Mouse (Mus musculus): Measurements from ENCODE around the gene Mtfp1.
A peak's percentile ranks its signal among the peaks of the same experiment; 100 is the strongest.

Gene Mtfp1

GRCm38 (mm10) chr11:4083316-4084078 lies 11.7 kb downstream of the Mtfp1 start:
- peak; percentile 37 to 91 for DNase-seq (ENCODE audit: inconsistent age in 2 of 2, low spot score in 1 of 2)

DNA sequence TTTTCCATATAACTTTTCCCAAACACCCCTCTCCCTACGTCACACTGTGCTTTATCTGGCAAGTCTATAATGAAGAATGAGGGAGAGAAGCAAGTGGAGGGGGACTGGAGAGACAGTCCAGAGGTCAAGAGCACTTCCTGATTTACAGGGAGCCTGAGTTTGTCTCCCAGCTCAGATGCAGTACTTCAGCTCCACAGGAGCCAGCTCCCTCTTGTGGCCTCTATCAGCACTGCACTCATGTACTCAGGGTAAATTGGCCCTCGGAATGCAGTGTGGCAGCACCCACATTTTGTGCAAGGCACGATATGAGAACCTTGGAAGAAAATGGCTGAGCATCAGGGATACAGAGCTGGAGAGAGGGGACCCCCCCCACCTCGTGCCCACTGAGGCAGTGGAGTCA lies 15.0 kb downstream of the Mtfp1 start:
- DNase-seq (ENCODE audit: inconsistent age in 2 of 2, low spot score in 1 of 2) = peak; percentile 35 to 83

- DNase-seq (ENCODE audit: inconsistent age in 2 of 2, low spot score in 1 of 2) = no peak
These were observed 16.8 kb downstream of the Mtfp1 start for GRCm38 (mm10) chr11:4078267-4078933.

DNA sequence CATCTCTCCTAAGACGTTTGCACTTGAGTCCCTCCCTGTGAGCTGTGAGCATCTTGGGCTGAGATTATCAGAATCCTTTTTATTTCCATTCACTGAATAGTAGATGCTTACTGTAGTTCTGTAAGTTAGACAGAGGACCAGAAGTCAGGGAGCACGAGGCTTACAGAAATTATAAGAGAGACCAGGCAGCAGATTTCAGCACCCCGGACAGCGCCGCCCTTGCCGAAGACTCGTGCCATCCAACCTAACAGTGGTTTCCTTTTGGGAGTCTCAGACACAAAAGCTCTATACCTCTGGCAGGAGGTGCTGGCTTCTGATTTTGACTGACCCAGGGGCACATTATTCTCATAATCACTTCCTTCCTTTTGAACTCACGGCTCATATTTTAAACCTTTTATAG lies 18.6 kb downstream of the Mtfp1 start:
- DNase-seq (ENCODE audit: inconsistent age in 2 of 2, low spot score in 1 of 2) = peak; percentile 32 to 76

DNA sequence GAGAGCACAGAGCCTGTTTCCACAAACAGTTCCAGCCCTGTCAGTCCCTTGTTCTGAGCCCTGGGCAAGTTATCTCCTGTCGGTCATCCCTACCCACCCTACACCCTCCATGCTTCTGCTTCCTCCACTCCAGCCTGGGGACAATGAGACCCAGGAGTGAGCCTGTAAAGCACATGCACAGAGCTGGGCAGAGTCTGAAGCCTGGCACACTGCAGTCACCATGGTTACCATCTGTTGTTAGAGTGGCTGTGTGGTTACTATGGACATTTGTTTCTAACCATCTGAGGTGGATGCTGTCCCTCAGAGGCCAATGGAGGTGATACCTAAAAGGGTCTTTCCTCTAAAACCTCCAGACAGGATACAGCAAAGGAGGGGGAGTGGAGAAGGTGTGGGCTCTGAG lies 25.6 kb downstream of the Mtfp1 start:
- no peak for DNase-seq (ENCODE audit: inconsistent age in 2 of 2, low spot score in 1 of 2)

- DNase-seq (ENCODE audit: inconsistent age in 2 of 2, low spot score in 1 of 2) = no peak
These were observed 30.6 kb downstream of the Mtfp1 start, which contains the start of gene Sec14l3 for GRCm38 (mm10) chr11:4064627-4065122. Sec14l3 (plus strand) TSS chr11:4064841.

- no peak for DNase-seq (ENCODE audit: inconsistent age in 2 of 2, low spot score in 1 of 2)
These were observed 32.3 kb downstream of the Mtfp1 start for GRCm38 (mm10) chr11:4062981-4063380.

DNA sequence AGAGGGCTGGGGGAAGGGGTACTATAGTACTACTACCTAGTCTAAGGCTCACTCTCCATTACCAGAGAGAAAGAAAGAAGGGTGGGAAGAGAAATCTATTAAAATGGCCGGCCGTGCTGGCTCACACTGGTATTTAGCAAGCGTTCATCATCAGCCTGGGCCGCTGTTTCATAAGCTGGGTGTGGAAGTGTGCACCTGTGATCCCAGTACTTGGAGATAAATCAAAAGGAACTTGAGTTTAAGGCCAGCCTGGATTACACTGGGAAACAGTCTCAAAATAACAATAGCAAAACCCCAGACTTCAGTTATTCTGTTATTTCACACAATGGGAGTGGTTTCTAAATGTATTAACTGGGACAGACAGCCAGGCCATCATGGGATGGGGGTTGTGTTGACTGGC lies 32.7 kb downstream of the Mtfp1 start:
- no peak for DNase-seq (ENCODE audit: inconsistent age in 2 of 2, low spot score in 1 of 2)

DNA sequence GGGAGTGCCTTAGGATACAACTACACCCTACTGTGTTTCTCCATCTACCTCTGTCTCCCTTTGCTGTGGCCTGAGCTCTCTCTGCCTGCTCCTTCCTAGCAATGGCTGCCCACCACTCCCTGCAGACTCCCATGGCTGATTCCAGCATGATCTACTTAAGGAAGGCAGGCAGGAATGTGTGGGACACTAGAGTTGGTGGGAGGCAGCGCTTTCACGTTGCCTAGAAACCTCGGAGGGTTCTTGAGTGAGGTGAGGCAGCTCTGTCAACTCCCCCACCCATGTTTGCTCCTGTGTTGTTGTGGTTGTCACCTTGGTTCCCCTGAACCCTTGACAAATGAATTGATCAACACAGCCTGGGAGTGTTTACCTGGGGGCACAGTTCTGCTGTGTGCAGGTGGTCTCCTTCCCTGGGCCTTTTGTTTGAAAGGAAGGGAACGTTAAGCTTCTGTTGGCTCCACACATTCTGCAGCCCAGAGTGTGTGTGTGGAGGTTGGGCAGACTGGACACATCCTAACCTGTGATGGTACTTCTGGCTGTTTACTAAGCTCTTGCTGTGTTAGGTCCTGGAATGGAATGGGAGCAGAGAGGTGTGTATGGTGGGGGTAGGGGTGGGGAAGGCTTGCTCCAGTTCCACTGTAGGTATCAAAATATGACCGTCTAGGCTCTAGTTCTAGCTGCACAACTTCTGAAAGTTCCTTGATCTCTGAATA lies 34.2 kb downstream of the Mtfp1 start:
- DNase-seq (ENCODE audit: inconsistent age in 2 of 2, low spot score in 1 of 2) = no peak

DNA sequence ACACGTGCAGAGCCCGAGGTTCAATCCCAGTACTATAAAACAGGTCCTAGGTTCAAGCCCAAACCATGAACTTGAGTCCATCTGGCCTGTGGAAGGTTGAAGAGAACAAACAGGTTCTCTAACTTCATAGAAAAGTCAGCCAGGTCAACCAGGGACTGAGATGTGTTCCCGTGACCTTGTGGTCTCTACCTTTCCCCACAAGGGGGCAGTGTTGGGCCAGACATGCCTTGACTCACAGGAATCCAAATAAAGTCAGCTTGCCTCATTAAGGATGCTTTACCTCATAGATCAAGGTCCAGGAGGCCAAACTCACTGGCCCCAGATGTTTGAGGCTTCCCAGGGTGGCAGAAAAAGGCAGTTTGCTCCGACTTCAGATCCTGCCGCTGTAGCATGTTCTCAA lies 41.7 kb downstream of the Mtfp1 start:
- peak; percentile 61 to 90 for DNase-seq (ENCODE audit: inconsistent age in 2 of 2, low spot score in 1 of 2)

DNA sequence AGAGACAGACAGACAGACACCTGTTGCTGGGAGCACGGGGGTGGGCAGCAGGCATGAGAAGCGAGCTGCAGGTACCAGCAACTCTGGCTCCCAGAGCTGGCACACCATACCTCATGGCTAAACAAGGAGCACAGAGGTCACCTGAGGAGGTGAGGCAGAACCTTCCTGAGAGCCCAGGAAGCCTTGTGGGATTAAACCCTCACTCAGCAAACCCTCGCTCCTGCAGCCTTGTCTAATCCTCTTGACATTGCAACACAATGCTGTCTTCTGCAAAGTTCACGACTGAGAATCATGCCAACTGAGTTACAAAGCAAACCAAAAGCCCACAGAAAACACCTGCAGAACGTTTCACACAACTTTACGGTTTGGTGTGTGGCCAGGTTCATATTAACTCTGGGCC lies 46.8 kb downstream of the Mtfp1 start:
- DNase-seq (ENCODE audit: inconsistent age in 2 of 2, low spot score in 1 of 2) = no peak

GRCm38 (mm10) chr11:4047766-4048165 lies 47.5 kb downstream of the Mtfp1 start:
- peak in 1 of 2 experiments; percentile 46 for DNase-seq (ENCODE audit: inconsistent age in 2 of 2, low spot score in 1 of 2)

DNA sequence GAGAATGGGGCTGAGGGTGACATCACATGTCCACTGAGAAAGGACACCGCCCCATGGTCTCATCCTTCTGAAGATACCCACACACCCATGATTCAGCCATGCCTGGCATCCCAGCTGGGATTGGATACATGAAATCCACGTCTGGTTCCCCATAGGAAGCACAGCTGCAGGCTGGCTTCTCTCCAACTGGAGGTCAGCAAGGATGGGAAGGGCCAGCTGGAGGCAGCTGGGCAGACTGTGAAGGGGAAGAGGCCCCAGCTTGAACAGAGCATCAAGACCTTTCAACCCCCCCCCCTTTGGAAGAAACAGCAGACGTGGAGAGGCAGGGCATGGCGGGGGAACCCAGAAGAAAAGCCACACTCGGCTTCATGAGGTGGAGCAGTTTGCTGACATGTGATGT lies 48.7 kb downstream of the Mtfp1 start:
- no peak for DNase-seq (ENCODE audit: inconsistent age in 2 of 2, low spot score in 1 of 2)

- DNase-seq (ENCODE audit: inconsistent age in 2 of 2, low spot score in 1 of 2) = no peak
These were observed 52.2 kb downstream of the Mtfp1 start for GRCm38 (mm10) chr11:4043081-4043480.

Measured in adrenal gland, adult (tissue).